Mouse (Mus musculus) MEL (cell line): Measurements from ENCODE around the gene Arih2. TPM values are rescaled to one million over a fixed set of nuclear protein-coding genes. Genes with fewer than 3 reads are reported as not detected.

ENCODE experiments used
- DNase-seq: peaks from one replicate; pipeline ENCODE4 v3.0.0; 2011; ENCODE audit warnings: low read depth, low spot score
- H3K27ac ChIP-seq: 2 replicates; pipeline ENCODE4 v1.5.1; 2012; ENCODE audit warnings: low read depth, mild to moderate bottlenecking, control low read depth, low read length, moderate library complexity; ENCODE audit not compliant: control insufficient read depth
- H3K27me3 ChIP-seq, 2 experiments: fragments of 150-350 bp in 1 of 2; sonication (generic) in 1 of 2; 2 replicates each; pipeline ENCODE4 v1.6.1; 2012; ENCODE audit warnings: low read length in 2 of 2, mild to moderate bottlenecking in 2 of 2, improper control_type of control experiment in 1 of 2, moderate library complexity in 1 of 2; ENCODE audit not compliant: insufficient read depth in 2 of 2, control insufficient read depth in 1 of 2
- H3K36me3 ChIP-seq, 2 experiments: 2 replicates each; pipeline ENCODE4 v1.6.1; 2012 to 2014; ENCODE audit warnings: low read length in 2 of 2, improper control_type of control experiment in 1 of 2, inconsistent platforms in 1 of 2, mild to moderate bottlenecking in 1 of 2; ENCODE audit not compliant: insufficient read depth in 2 of 2, control insufficient read depth in 1 of 2
- H3K4me1 ChIP-seq, 2 experiments: fragments of 150-350 bp in 1 of 2; sonication (generic) in 1 of 2; 2 replicates each; pipeline ENCODE4 v1.6.1; 2012; ENCODE audit warnings: low read length in 2 of 2, improper control_type of control experiment in 1 of 2, mild to moderate bottlenecking in 1 of 2; ENCODE audit not compliant: insufficient read depth in 2 of 2, control insufficient read depth in 1 of 2
- H3K4me3 ChIP-seq, 2 experiments: fragments of 150-350 bp in 1 of 2; sonication (generic) in 1 of 2; 2 replicates each; pipeline ENCODE4 v1.5.1; 2012; ENCODE audit warnings: low read depth in 2 of 2, low read length in 2 of 2, mild to moderate bottlenecking in 2 of 2, moderate library complexity in 2 of 2, control low read depth in 1 of 2, improper control_type of control experiment in 1 of 2; ENCODE audit not compliant: control insufficient read depth in 1 of 2, insufficient read depth in 1 of 2
- H3K79me2 ChIP-seq: 2 replicates; pipeline ENCODE4 v1.6.1; 2012; ENCODE audit warnings: mild to moderate bottlenecking, low read length, moderate library complexity; ENCODE audit not compliant: control insufficient read depth, poor library complexity, insufficient read depth
- H3K9ac ChIP-seq: 2 replicates; pipeline ENCODE4 v1.6.1; 2012; ENCODE audit warnings: low read depth, mild to moderate bottlenecking, control low read depth, low read length, moderate library complexity; ENCODE audit not compliant: control insufficient read depth, poor library complexity, severe bottlenecking
- H3K9me3 ChIP-seq: fragments of 150-350 bp; sonication (generic); replicated peaks from 2 replicates; pipeline ENCODE4 v1.6.1; 2012; ENCODE audit warnings: mild to moderate bottlenecking, low read length, improper control_type of control experiment, moderate library complexity; ENCODE audit not compliant: insufficient read depth
- BHLHE40 ChIP-seq: IDR thresholded peaks from 2 replicates; pipeline ENCODE4 v1.6.1; 2012; ENCODE audit warnings: low read depth, mild to moderate bottlenecking, inconsistent platforms, low read length, improper control_type of control experiment, borderline replicate concordance
- CHD2 ChIP-seq: IDR thresholded peaks from 2 replicates; pipeline ENCODE4 v1.6.1; 2011; ENCODE audit warnings: low read length, improper control_type of control experiment
- CTCF ChIP-seq, 3 experiments: IDR thresholded peaks in 2 of 3; conservative IDR thresholded peaks in 1 of 3; 2 replicates each; pipeline ENCODE4 v1.5.1; 2011 to 2012; ENCODE audit warnings: low read length in 3 of 3, low read depth in 2 of 3, mild to moderate bottlenecking in 2 of 3, improper control_type of control experiment in 1 of 3, inconsistent platforms in 1 of 3, mixed read lengths in 1 of 3, moderate library complexity in 1 of 3; ENCODE audit not compliant: control insufficient read depth in 1 of 3, insufficient read depth in 1 of 3, poor library complexity in 1 of 3, severe bottlenecking in 1 of 3
- ELF1 ChIP-seq: IDR thresholded peaks from 2 replicates; pipeline ENCODE4 v1.6.1; 2014; ENCODE audit warnings: low read depth, mild to moderate bottlenecking, inconsistent platforms, low read length, improper control_type of control experiment, moderate library complexity
- ETS1 ChIP-seq: IDR thresholded peaks from 2 replicates; pipeline ENCODE4 v1.6.1; 2012; ENCODE audit warnings: low read depth, mild to moderate bottlenecking, inconsistent platforms, low read length, improper control_type of control experiment, moderate library complexity
- GABPA ChIP-seq: IDR thresholded peaks from 2 replicates; pipeline ENCODE4 v1.6.1; 2012; ENCODE audit warnings: low read depth, mild to moderate bottlenecking, inconsistent platforms, low read length, improper control_type of control experiment, moderate library complexity
- JUND ChIP-seq: IDR thresholded peaks from 2 replicates; pipeline ENCODE4 v1.6.1; 2011; ENCODE audit warnings: low read depth, mild to moderate bottlenecking, improper control_type of control experiment, low read length
- KAT2A ChIP-seq: conservative IDR thresholded peaks from 2 replicates; pipeline ENCODE4 v1.6.1; 2012; ENCODE audit warnings: low read depth, low read length, improper control_type of control experiment, inconsistent platforms
- MAFK ChIP-seq: IDR thresholded peaks from 2 replicates; pipeline ENCODE4 v1.6.1; 2011; ENCODE audit warnings: low read depth, mild to moderate bottlenecking, low read length, improper control_type of control experiment, borderline replicate concordance
- MXI1 ChIP-seq: IDR thresholded peaks from 2 replicates; pipeline ENCODE4 v1.6.1; 2011; ENCODE audit warnings: mild to moderate bottlenecking, low read depth, low read length, improper control_type of control experiment
- NRF1 ChIP-seq: IDR thresholded peaks from 2 replicates; pipeline ENCODE4 v1.6.1; 2014; ENCODE audit warnings: low read depth, mild to moderate bottlenecking, inconsistent platforms, low read length, improper control_type of control experiment, moderate library complexity; ENCODE audit not compliant: poor library complexity, insufficient read depth, severe bottlenecking
- POLR2A ChIP-seq, 2 experiments: IDR thresholded peaks; 2 replicates each; pipeline ENCODE4 v1.6.1; 2011 to 2012; ENCODE audit warnings: low read length in 2 of 2, mild to moderate bottlenecking in 2 of 2, control low read depth in 1 of 2, improper control_type of control experiment in 1 of 2, low read depth in 1 of 2, moderate library complexity in 1 of 2; ENCODE audit not compliant: control insufficient read depth in 1 of 2, insufficient read depth in 1 of 2, poor library complexity in 1 of 2
- POLR2AphosphoS2 ChIP-seq: IDR thresholded peaks from 2 replicates; pipeline ENCODE4 v1.6.1; 2011; ENCODE audit warnings: low read length, improper control_type of control experiment
- RCOR1 ChIP-seq: IDR thresholded peaks from 2 replicates; pipeline ENCODE4 v1.6.1; 2012; ENCODE audit warnings: low read depth, mild to moderate bottlenecking, inconsistent platforms, low read length, improper control_type of control experiment
- SIN3A ChIP-seq: IDR thresholded peaks from 2 replicates; pipeline ENCODE4 v1.6.1; 2012; ENCODE audit warnings: low read length, improper control_type of control experiment, inconsistent platforms
- TAL1 ChIP-seq: IDR thresholded peaks from 2 replicates; pipeline ENCODE4 v1.6.1; 2012; ENCODE audit warnings: mild to moderate bottlenecking, inconsistent platforms, low read length, moderate library complexity, mixed read lengths
- TCF12 ChIP-seq: IDR thresholded peaks from 2 replicates; pipeline ENCODE4 v1.6.1; 2014; ENCODE audit warnings: low read depth, mild to moderate bottlenecking, inconsistent platforms, low read length, improper control_type of control experiment, moderate library complexity
- UBTF ChIP-seq: IDR thresholded peaks from 2 replicates; pipeline ENCODE4 v1.6.1; 2012; ENCODE audit warnings: low read depth, mild to moderate bottlenecking, inconsistent platforms, low read length, improper control_type of control experiment, moderate library complexity, borderline replicate concordance; ENCODE audit not compliant: insufficient read depth
- USF2 ChIP-seq, 2 experiments: IDR thresholded peaks; 2 replicates each; pipeline ENCODE4 v1.6.1; 2011 to 2012; ENCODE audit warnings: improper control_type of control experiment in 2 of 2, low read length in 2 of 2, borderline replicate concordance in 1 of 2, inconsistent platforms in 1 of 2, low read depth in 1 of 2, mild to moderate bottlenecking in 1 of 2; ENCODE audit not compliant: insufficient read depth in 1 of 2
- ZKSCAN1 ChIP-seq: IDR thresholded peaks from 2 replicates; pipeline ENCODE4 v1.6.1; 2012; ENCODE audit warnings: low read depth, mild to moderate bottlenecking, inconsistent platforms, low read length, improper control_type of control experiment, moderate library complexity
- ZMIZ1 ChIP-seq: IDR thresholded peaks from 2 replicates; pipeline ENCODE4 v1.6.1; 2012; ENCODE audit warnings: low read depth, mild to moderate bottlenecking, inconsistent platforms, low read length, improper control_type of control experiment, moderate library complexity
- polyA plus RNA-seq, 2 experiments: library from polyadenylated mRNA; stranded (reverse) in 1 of 2; unstranded in 1 of 2; fragments of >175 nt in 1 of 2; fragments of >200 nt in 1 of 2; gene quantifications; 2 replicates each; pipeline versions ENCODE4 v1.2.1 to v1.2.4; 2012; ENCODE audit warnings: low replicate concordance in 2 of 2, low read depth in 1 of 2; ENCODE audit not compliant: insufficient read length in 2 of 2, insufficient read depth in 1 of 2, missing spikeins in 1 of 2
- total RNA-seq: library from RNA; depleted of rRNA; stranded (reverse); fragments of 300-350 nt; gene quantifications from 2 replicates; pipeline ENCODE4 v1.2.3, GENCODE M21; 2012

Gene Arih2
- total and polyA plus RNA-seq, 3 experiments: 59.6 to 66.5 TPM; not detected in 1

GRCm38 (mm10) chr9:108648166-108648565 lies 1.0 kb downstream of the Arih2 start:
- Histone ChIP-seq H3K9ac (peak overlapping the region; percentile 78), H3K9me3 (no peaks in the 10 kb centered on the region), H3K4me1 (peaks cover 2 to 6% of the 10 kb centered on the region in 2 experiments; a peak in 2 of 4 replicates), H3K27ac (peak overlapping the region; percentile 70), H3K36me3 (peaks cover 10 to 17% of the 10 kb centered on the region in 2 experiments), H3K27me3 (no peaks in the 10 kb centered on the region), H3K79me2 (peaks cover 38% of the 10 kb centered on the region), H3K4me3 (peak overlapping the region; percentile 79 to 89)
- TF ChIP-seq TCF12 (no peak), SIN3A (0 out of 2 replicates have a peak, but pooled peaks have one; percentile 33)
- peak; percentile 58 for DNase-seq

- DNase-seq: no peak
- Histone ChIP-seq H3K79me2 (peaks cover 35% of the 10 kb centered on the region), H3K4me1 (peaks cover 0 to 6% of the 10 kb centered on the region in 2 experiments; a peak in 3 of 4 replicates), H3K9me3 (no peaks in the 10 kb centered on the region), H3K9ac (no peak overlapping the region), H3K27me3 (no peaks in the 10 kb centered on the region), H3K27ac (no peak overlapping the region), H3K4me3 (no peak overlapping the region), H3K36me3 (peaks cover 29 to 45% of the 10 kb centered on the region in 2 experiments)
- TF ChIP-seq ZKSCAN1: no peak
- TF ChIP-seq POLR2AphosphoS2: no peak
- no peak for TF ChIP-seq GABPA
- no peak for TF ChIP-seq ELF1
- TF ChIP-seq CTCF (IDR thresholded peaks at IDR 0.05 in 2 of 3, conservative IDR thresholded peaks at IDR 0.05 in 1 of 3; ENCODE audit: control insufficient read depth in 1 of 3, insufficient read depth in 1 of 3, low read depth in 2 of 3, low read length in 3 of 3, poor library complexity in 1 of 3, severe bottlenecking in 1 of 3): no peak
- TF ChIP-seq BHLHE40: no peak
- TF ChIP-seq KAT2A: no peak
- TF ChIP-seq USF2 (IDR thresholded peaks at IDR 0.05; ENCODE audit: borderline replicate concordance in 1 of 2, insufficient read depth in 1 of 2, low read depth in 1 of 2, low read length in 2 of 2): no peak
- TF ChIP-seq UBTF: no peak
- TF ChIP-seq TCF12: no peak
- TF ChIP-seq NRF1: no peak
- no peak for TF ChIP-seq MAFK
- no peak for TF ChIP-seq MXI1
- TF ChIP-seq ETS1: no peak
- no peak for TF ChIP-seq JUND
- TF ChIP-seq ZMIZ1: no peak
- TF ChIP-seq TAL1: no peak
- no peak for TF ChIP-seq CHD2
- no peak for TF ChIP-seq POLR2A (IDR thresholded peaks at IDR 0.05; ENCODE audit: control insufficient read depth in 1 of 2, insufficient read depth in 1 of 2, low read depth in 1 of 2, low read length in 2 of 2, poor library complexity in 1 of 2)
- no peak for TF ChIP-seq RCOR1
Observed at GRCm38 (mm10) chr9:108639825-108640224, 9.4 kb downstream of the Arih2 start.
